In the genomic region with DNA sequence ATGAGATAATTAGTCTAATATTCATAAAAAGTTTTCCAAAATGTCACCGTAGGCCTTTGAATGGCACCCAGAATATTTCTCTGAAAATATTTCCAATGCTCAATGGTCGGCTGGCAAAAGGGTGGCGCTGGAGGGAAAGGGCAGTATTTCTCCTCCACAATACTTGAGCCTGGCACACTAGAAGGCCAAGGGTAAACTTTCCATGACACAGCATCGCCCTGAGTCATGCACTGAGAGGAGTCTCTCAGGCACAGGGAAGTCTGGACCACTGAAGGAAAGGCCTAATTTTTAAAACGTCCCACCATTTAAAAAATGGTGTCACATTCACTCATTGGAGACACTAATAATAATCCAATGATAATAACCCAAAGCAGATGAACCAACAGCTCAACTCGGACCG, we compare ENCODE assay signal across 25 mouse cellular contexts. TPM values are rescaled to one million over a fixed set of nuclear protein-coding genes. Genes with fewer than 3 reads are reported as not detected.
DNase-seq lines count a peak whose midpoint lies in the region; ATAC-seq lines count a peak whose summit lies in the region.
"Had no signal": no experiment of that assay in that cellular context is flagged by ENCODE, and none has a peak within 500 bp of the region (broad histone marks: within the 10 kb centered on the region; RNA-seq: fewer than 3 reads in every experiment).

No protein-coding gene starts in this region.

- no peak overlapping the region for H3K4me3 ChIP-seq in kidney, embryonic 14.5 days (ENCODE audit: low read length)
- no peak overlapping the region for H3K4me3 ChIP-seq in liver, embryonic 11.5 days (ENCODE audit: low read depth, low read length)
- H3K4me3 ChIP-seq: embryonic facial prominence, embryonic 10.5 days; embryonic facial prominence, embryonic 13.5 days; erythroblast, embryonic 14.5 days; forebrain, embryonic 12.5 days; heart, adult 2 months; heart, embryonic 10.5 days; hindbrain, embryonic 12.5 days; hindbrain, embryonic 15.5 days had no signal

- H3K4me1 ChIP-seq in kidney, embryonic 14.5 days (ENCODE audit: control insufficient read depth, insufficient read depth, low read length), result no peaks in the 10 kb centered on the region; the same call in none of the 2 replicates
- peaks cover 2% of the 10 kb centered on the region; the same call in 1 of the 2 replicates for H3K4me1 ChIP-seq in liver, embryonic 11.5 days (replicated peaks; ENCODE audit: control insufficient read depth, insufficient read depth, low read length)

- 83% methylated on average over 6 of the region's 7 CpGs for WGBS in kidney, embryonic 14.5 days
- 85% methylated on average over 6 of the region's 7 CpGs for WGBS in liver, embryonic 11.5 days

- H3K4me2 ChIP-seq in kidney, embryonic 14.5 days (replicated peaks; ENCODE audit: low read depth, low read length), result no peak overlapping the region
- no peak overlapping the region for H3K4me2 ChIP-seq in liver, embryonic 11.5 days
- H3K4me2 ChIP-seq: embryonic facial prominence, embryonic 13.5 days; forebrain, embryonic 12.5 days; hindbrain, embryonic 12.5 days; hindbrain, embryonic 15.5 days had no signal

- H3K27ac ChIP-seq in kidney, embryonic 14.5 days (ENCODE audit: low read depth, low read length), result no peak overlapping the region
- H3K27ac ChIP-seq in liver, embryonic 11.5 days (ENCODE audit: low read depth, low read length), result no peak overlapping the region
- H3K27ac ChIP-seq: embryonic facial prominence, embryonic 10.5 days; embryonic facial prominence, embryonic 13.5 days; forebrain, embryonic 12.5 days; heart, adult 2 months; heart, embryonic 10.5 days; hindbrain, embryonic 12.5 days; hindbrain, embryonic 15.5 days had no signal

- ATAC-seq in kidney, embryonic 14.5 days (ENCODE audit: low FRiP score, low TSS enrichment), result no peak
- no peak for ATAC-seq in liver, embryonic 11.5 days (replicated peaks; ENCODE audit: low FRiP score)
- ATAC-seq: activated CD4-positive, CD25-positive, alpha-beta regulatory T cell, adult 4 months; forebrain, embryonic 16.5 days; intestine, postnatal 0 days had no signal

- DNase-seq in adrenal gland, adult 2 months, result peak; percentile 88
- DNase-seq in adrenal gland, postnatal 4 days (ENCODE audit: low spot score in 2 of 2), result no peak
- peak; percentile 75 for DNase-seq in adrenal gland, postnatal 10 days
- peak; percentile 84 to 86 for DNase-seq in adrenal gland, postnatal 36 days
- no peak for DNase-seq in liver, embryonic 11.5 days (ENCODE audit: low spot score)
- DNase-seq: cerebellum, adult 11-12 months; cerebellum, adult 8-10 months; cerebellum, postnatal 10 days; cerebellum, postnatal 36 days; embryo, embryonic 11 days; gastrocnemius, postnatal 10 days; gastrocnemius, postnatal 36 days; heart, adult 2 months; kidney, adult 2 months had no signal

- H3K27me3 ChIP-seq in kidney, embryonic 14.5 days (ENCODE audit: control insufficient read depth, insufficient read depth, low read length), result no peaks in the 10 kb centered on the region
- no peaks in the 10 kb centered on the region for H3K27me3 ChIP-seq in liver, embryonic 11.5 days (replicated peaks; ENCODE audit: control insufficient read depth, insufficient read depth, low read length)
- H3K27me3 ChIP-seq: embryonic facial prominence, embryonic 13.5 days; hindbrain, embryonic 12.5 days; hindbrain, embryonic 15.5 days had no signal

- no peak overlapping the region for H3K9ac ChIP-seq in kidney, embryonic 14.5 days (ENCODE audit: low read depth, low read length)
- H3K9ac ChIP-seq in liver, embryonic 11.5 days (ENCODE audit: low read depth, low read length), result no peak overlapping the region
- H3K9ac ChIP-seq: embryonic facial prominence, embryonic 13.5 days; forebrain, embryonic 12.5 days; hindbrain, embryonic 12.5 days; hindbrain, embryonic 15.5 days had no signal

- H3K36me3 ChIP-seq in kidney, embryonic 14.5 days (ENCODE audit: control insufficient read depth, insufficient read depth, low read length), result no peaks in the 10 kb centered on the region
- no peaks in the 10 kb centered on the region for H3K36me3 ChIP-seq in liver, embryonic 11.5 days (ENCODE audit: control insufficient read depth, insufficient read depth, low read length)

- no peaks in the 10 kb centered on the region for H3K9me3 ChIP-seq in kidney, embryonic 14.5 days (ENCODE audit: control insufficient read depth, low read length)
- no peaks in the 10 kb centered on the region for H3K9me3 ChIP-seq in liver, embryonic 11.5 days (ENCODE audit: control insufficient read depth, low read length)
- H3K9me3 ChIP-seq: embryonic facial prominence, embryonic 13.5 days; heart, embryonic 10.5 days; hindbrain, embryonic 12.5 days; hindbrain, embryonic 15.5 days had no signal

RNA-seq across cellular contexts. Expression of a gene that starts 9.2 kb away (rescaled TPM):
- total RNA-seq in adrenal gland, adult 2 months (2021), result 10 to 100 TPM; 70.3 to 76.2 TPM
- 9.5 and 10.4 TPM in 2 replicates for polyA plus RNA-seq in adrenal gland, adult 2 months (2012; rRNA removed)
- 10 to 100 TPM; 67.9 to 73.4 TPM for total RNA-seq in adrenal gland, postnatal 4 days (2021)
- 10 to 100 TPM; 47.3 to 50.3 TPM for total RNA-seq in adrenal gland, postnatal 10 days (2021)
- 10 to 100 TPM; 80.7 to 96.3 TPM for total RNA-seq in adrenal gland, postnatal 36 days (2021)
- 24.5 and 28.4 TPM in 2 replicates for polyA plus RNA-seq in kidney, embryonic 14.5 days (2014; fragmentation: Nextera tagmentation; extraction: Ambion mirVana)
- polyA plus RNA-seq in liver, embryonic 11.5 days (2014; fragmentation: Nextera tagmentation; extraction: Ambion mirVana), result 10.7 and 17.2 TPM in 2 replicates

Comparison
In these comparisons a context has a peak if more than half of its experiments do, and no peak if none do; other contexts are left out.
1. DNase-seq: peak in adrenal gland, adult 2 months (single experiment), adrenal gland, postnatal 10 days (single experiment) and adrenal gland, postnatal 36 days (2 of 2); none in adrenal gland, postnatal 4 days (0 of 2) and liver, embryonic 11.5 days (single experiment).